Comparison of ENCODE assay signal across 8 mouse cellular contexts in genomic region chr17:10840731-10841201, GRCm38 (mm10). TPM values are rescaled to one million over a fixed set of nuclear protein-coding genes. Genes with fewer than 3 reads are reported as not detected.
DNase-seq lines count a peak whose midpoint lies in the region; ATAC-seq and TF ChIP-seq lines count a peak whose summit lies in the region.

No protein-coding gene starts in this region.

- intact Hi-C loops in gastrocnemius, postnatal 14 days (cut with DNase I; ENCODE audit: low total_unique reads): no loop called here
- intact Hi-C loops in left cerebral cortex, adult 2 months (cut with DNase I): loop anchor here (5.0 to 10.0 kb wide), 2 partner anchors 523 to 774 kb away; partner anchors contain the start of gene Qk

- H3K79me2 ChIP-seq in macrophage (ENCODE audit: inconsistent target): no peaks in the 10 kb centered on the region

- peak; percentile 66 for TF ChIP-seq CTCF in left cerebral cortex, adult 2 months (IDR thresholded peaks at IDR 0.05)

- peak; percentile 73 for DNase-seq in adipocyte (ENCODE audit: low spot score)
- DNase-seq in embryo, embryonic 10.5 days (ENCODE audit: low spot score): peak; percentile 77
- DNase-seq in gastrocnemius, postnatal 14 days: peak; percentile 38
- DNase-seq in induced T-regulatory cell, adult 2 months (ENCODE audit: low read depth): peak; percentile 49
- peak; percentile 37 to 42 for DNase-seq in left cerebral cortex, adult 2 months (ENCODE audit: extremely low spot score in 1 of 2, low spot score in 2 of 2)
- DNase-seq in retina, postnatal 1 day: peak; percentile 82

- H3K27ac ChIP-seq in left cerebral cortex, adult 2 months: peak overlapping the region; percentile 99
- peak overlapping the region; percentile 55 for H3K27ac ChIP-seq in macrophage

- WGBS in macrophage (ENCODE audit: missing documents): 2% methylated on average over 19 of the region's 20 CpGs

- ATAC-seq in activated CD4-positive, CD25-positive, alpha-beta regulatory T cell, adult 4 months: no peak

- H3K36me3 ChIP-seq in macrophage (ENCODE audit: inconsistent target): no peaks in the 10 kb centered on the region

- peak overlapping the region; percentile 56 for H3K4me3 ChIP-seq in left cerebral cortex, adult 2 months
- peak overlapping the region; percentile 34 for H3K4me3 ChIP-seq in macrophage (ENCODE audit: inconsistent target)

RNA-seq across cellular contexts. Expression of gene Prkn, which starts 0.6 kb away (rescaled TPM):
- total RNA-seq in gastrocnemius, postnatal 14 days (2021): 10 to 100 TPM; 12.8 to 12.9 TPM
- total RNA-seq in left cerebral cortex, adult 2 months (2021): 10 to 100 TPM; 17.2 to 18.8 TPM
- 100 to 1,000 TPM in 11 of 26 experiments, 10 to 100 TPM in 15; 31.3 to 146 (median 88.0) TPM for total RNA-seq in macrophage (2018; cell fraction: chromatin; rRNA removed)
- 1 to 10 TPM; 2.7 to 7.9 (median 4.2) TPM for total RNA-seq in macrophage (2018; cell fraction: cytosol; rRNA removed)
- 100 to 1,000 TPM in 1 of 26 experiments, 10 to 100 TPM in 25; 15.1 to 106 (median 37.6) TPM for total RNA-seq in macrophage (2018; cell fraction: nucleus; rRNA removed)
- 2.0 to 3.2 TPM (median 2.6 TPM) in 3 replicates for polyA plus RNA-seq in macrophage (2018)
- polyA plus RNA-seq in activated CD4-positive, CD25-positive, alpha-beta regulatory T cell, adult 4 months (2017; shearing (Covaris generic)): under 1 TPM in 1 of 2 experiments, not detected in 1; 0.32 TPM

RNA-seq across cellular contexts. Expression of gene Pacrg, which starts 0.7 kb away (rescaled TPM):
- total RNA-seq in gastrocnemius, postnatal 14 days (2021): 1 to 10 TPM; 1.8 to 2.2 TPM
- total RNA-seq in left cerebral cortex, adult 2 months (2021): 10 to 100 TPM; 15.2 to 19.8 TPM
- total RNA-seq in macrophage (2018; cell fraction: chromatin; rRNA removed): 1 to 10 TPM in 20 of 26 experiments, under 1 TPM in 6; 0.59 to 5.5 (median 2.3) TPM
- 1 to 10 TPM in 20 of 26 experiments, under 1 TPM in 6; 0.66 to 2.2 (median 1.3) TPM for total RNA-seq in macrophage (2018; cell fraction: cytosol; rRNA removed)
- total RNA-seq in macrophage (2018; cell fraction: nucleus; rRNA removed): 1 to 10 TPM in 25 of 26 experiments, under 1 TPM in 1; 0.65 to 4.8 (median 2.4) TPM
- polyA plus RNA-seq in macrophage (2018): 0.84 to 2.6 TPM (median 1.1 TPM) in 3 replicates
- not detected for polyA plus RNA-seq in activated CD4-positive, CD25-positive, alpha-beta regulatory T cell, adult 4 months (2017; shearing (Covaris generic))

Comparison
In these comparisons a context has a peak if more than half of its experiments do, and no peak if none do; other contexts are left out.
1. RNA of gene Pacrg, which starts 0.7 kb away (total RNA-seq): 15.2 to 19.8 TPM in left cerebral cortex, adult 2 months; 1.8 to 2.2 TPM in gastrocnemius, postnatal 14 days; every median in the first group is over 4 times any median in the second.
2. Peak in every context shown above with its lines, with median percentiles within 50 percentile points of each other: DNase-seq.